Mouse (Mus musculus) heart, adult 2 months (tissue): ENCODE measurements around the gene Ces2g. TPM values are rescaled to one million over a fixed set of nuclear protein-coding genes. Genes with fewer than 3 reads are reported as not detected.

Source experiments
- DNase-seq, 2 experiments: peaks; one replicate each; pipeline ENCODE4 v3.0.0; 2021
- H3K27ac ChIP-seq: fragments of 200-600 bp; 2 replicates; pipeline ENCODE4 v1.8.1; 2022
- H3K27me3 ChIP-seq: fragments of 200-500 bp; 2 replicates; pipeline ENCODE4 v1.6.1; 2012; ENCODE audit warnings: mild to moderate bottlenecking, low read length, inconsistent platforms, mixed read lengths; ENCODE audit not compliant: control insufficient read depth, insufficient read depth
- H3K36me3 ChIP-seq: fragments of 200-500 bp; 2 replicates; pipeline ENCODE4 v1.6.1; 2012; ENCODE audit warnings: low read length, inconsistent platforms; ENCODE audit not compliant: control insufficient read depth, insufficient read depth
- H3K4me1 ChIP-seq: fragments of 200-500 bp; 2 replicates; pipeline ENCODE4 v1.6.1; 2011; ENCODE audit warnings: low read length; ENCODE audit not compliant: control insufficient read depth, insufficient read depth
- H3K4me3 ChIP-seq: fragments of 200-600 bp; 2 replicates; pipeline ENCODE4 v1.8.1; 2022
- H3K79me2 ChIP-seq: fragments of 200-500 bp; replicated peaks from 2 replicates; pipeline ENCODE4 v1.6.1; 2012; ENCODE audit warnings: mild to moderate bottlenecking, inconsistent platforms, low read length, moderate library complexity, mixed read lengths; ENCODE audit not compliant: control insufficient read depth, insufficient read depth
- H3K9ac ChIP-seq: fragments of 200-500 bp; 2 replicates; pipeline ENCODE4 v1.6.1; 2012; ENCODE audit warnings: low read depth, mild to moderate bottlenecking, control low read depth, inconsistent platforms, low read length, mixed read lengths
- CTCF ChIP-seq: fragments of 200-600 bp; IDR thresholded peaks from 2 replicates; pipeline ENCODE4 v1.8.1; 2022; ENCODE audit warnings: antibody characterized with exemption, mild to moderate bottlenecking, moderate library complexity
- EP300 ChIP-seq: fragments of 200-500 bp; IDR thresholded peaks from 2 replicates; pipeline ENCODE4 v1.6.1; 2011; ENCODE audit warnings: low read depth, low read length, control low read depth; ENCODE audit not compliant: insufficient read depth
- POLR2A ChIP-seq: fragments of 200-500 bp; IDR thresholded peaks from 2 replicates; pipeline ENCODE4 v1.6.1; 2011; ENCODE audit warnings: mild to moderate bottlenecking, low read depth, low read length, control low read depth; ENCODE audit not compliant: insufficient read depth
- WGBS: fragments of 180-500 bp; shearing (Covaris S2); methylation state at CpG from one replicate; pipeline ENCODE4 v1.1.7; 2018; 5-methylcytosine and 5-hydroxymethylcytosine counted together
- intact Hi-C: fragments of 180-260 bp; cut with DNase I; formaldehyde crosslinking; loops from one replicate; pipeline ENCODE4 v1.15.1; 2025
- long read RNA-seq: library from polyadenylated mRNA; stranded (forward); transcript quantifications from one replicate; pipeline ENCODE4 v2.0.0, GENCODE M21; 2021
- polyA plus RNA-seq: library from polyadenylated mRNA; depleted of rRNA; stranded (reverse); fragments of >200 nt; gene quantifications from 2 replicates; pipeline ENCODE4 v1.2.3, GENCODE M21; 2012; rRNA removed
- total RNA-seq, 2 experiments: library from RNA; stranded (reverse); gene quantifications; 2 replicates each; pipeline ENCODE4 v1.2.3; 2021

The Ces2g gene
- 1 to 10 TPM; 2.6 to 3.3 TPM for total RNA-seq
- polyA plus RNA-seq = 3.4 and 4.5 TPM in 2 replicates
- long read RNA-seq, partial matches to known transcripts = 2 of 5 reads
- long read RNA-seq, other reads (novel, unspliced or antisense) = 0 of 5 reads

DNA sequence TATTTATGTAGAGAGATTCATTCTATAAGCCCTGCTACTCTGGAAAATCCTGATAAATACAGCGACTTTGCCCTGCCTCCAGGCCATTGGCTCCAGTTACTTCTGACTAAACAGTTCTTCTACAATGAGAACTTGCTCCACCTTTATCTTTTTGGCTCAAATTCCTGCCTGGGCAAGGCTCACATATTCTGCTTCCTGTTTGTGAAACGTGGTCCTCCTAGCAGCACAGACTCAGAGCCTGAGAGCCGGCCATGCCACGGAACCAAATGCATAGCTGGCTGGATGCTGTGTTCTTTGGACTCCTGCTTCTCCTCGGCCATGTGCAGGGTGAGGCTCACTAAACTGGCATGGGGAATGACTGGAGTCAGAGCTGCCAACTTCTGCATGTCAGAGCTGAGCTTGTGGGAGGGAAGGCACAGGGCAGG lies at the start of gene Ces2g:
TSS of gene Ces2g (plus strand) at position 182 of the 425 bp plus-strand sequence.
- Histone ChIP-seq H3K4me1 (no peaks in the 10 kb centered on the region), H3K79me2 (no peaks in the 10 kb centered on the region), H3K4me3 (no peak within 1 kb of the TSS), H3K27ac (no peak within 1 kb of the TSS), H3K36me3 (no peaks in the 10 kb centered on the region), H3K9ac (no peak within 1 kb of the TSS), H3K27me3 (no peaks in the 10 kb centered on the region)
- peak; percentile 46 to 74 for DNase-seq
- WGBS = 9% methylated on average over 5 of the region's 5 CpGs
- TF ChIP-seq POLR2A = no peak
- intact Hi-C loops = no loop called here

DNA sequence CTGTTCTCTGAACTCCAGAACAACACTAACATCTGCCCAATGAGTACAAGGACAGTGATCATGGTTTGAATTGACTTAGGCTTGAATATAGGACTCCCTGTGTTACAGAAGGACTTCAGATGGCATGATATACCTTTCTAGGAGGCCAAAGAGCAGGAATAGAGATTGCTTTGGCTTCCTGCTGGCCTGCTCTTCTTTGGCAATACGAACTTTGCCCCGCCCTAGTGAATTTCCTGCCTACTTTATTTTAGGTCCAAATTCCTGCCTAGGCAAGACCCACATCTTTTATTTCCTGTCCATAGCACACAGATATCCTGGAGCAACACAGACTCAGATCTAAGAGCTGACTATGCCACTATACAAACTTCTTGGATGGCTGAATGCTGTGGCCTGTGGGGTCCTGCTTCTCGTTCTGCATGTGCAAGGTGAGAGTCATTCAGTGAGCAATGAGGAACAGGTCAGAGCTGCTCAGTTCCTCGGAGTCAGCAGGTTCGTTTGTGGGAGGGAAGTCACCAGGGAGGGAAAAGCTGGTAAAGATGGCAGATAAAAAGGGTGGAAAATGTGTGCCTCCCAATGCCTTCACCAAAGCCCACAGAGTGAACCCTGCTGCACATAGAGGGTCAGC lies 35.4 kb upstream of the Ces2g start, which contains the start of gene Ces2e:
TSS of gene Ces2e (plus strand) at position 289 of the 625 bp plus-strand sequence.
- 46% methylated on average over 5 of the region's 5 CpGs for WGBS
- DNase-seq = peak in 1 of 2 experiments; percentile 10

GRCm38 (mm10) chr8:104927301-104927700 lies 34.2 kb upstream of the Ces2g start:
- Histone ChIP-seq H3K36me3 (no peaks in the 10 kb centered on the region), H3K4me3 (no peak overlapping the region), H3K27me3 (no peaks in the 10 kb centered on the region), H3K4me1 (peaks cover 2% of the 10 kb centered on the region; the same call in 1 of the 2 replicates), H3K9ac (no peak overlapping the region), H3K27ac (no peak overlapping the region), H3K79me2 (no peaks in the 10 kb centered on the region)
- DNase-seq = no peak
- intact Hi-C loops = no loop called here
- TF ChIP-seq EP300 = no peak
- no peak for TF ChIP-seq CTCF
- TF ChIP-seq POLR2A = no peak
- 80% methylated on average over 3 of the region's 3 CpGs for WGBS

More for the DNA sequence above, 35.4 kb upstream of the Ces2g start, which contains the start of gene Ces2e:
- H3K27me3 ChIP-seq = no peaks in the 10 kb centered on the region
- TF ChIP-seq EP300 (no peak), CTCF (no peak), POLR2A (no peak)
- intact Hi-C loops = no loop called here
- H3K4me3 ChIP-seq = no peak within 1 kb of the TSS
- H3K9ac ChIP-seq = no peak within 1 kb of the TSS
- no peaks in the 10 kb centered on the region for H3K79me2 ChIP-seq
- peak within 1 kb of the TSS; percentile 37 for H3K27ac ChIP-seq
- H3K36me3 ChIP-seq = no peaks in the 10 kb centered on the region
- peaks cover 2% of the 10 kb centered on the region; the same call in 1 of the 2 replicates for H3K4me1 ChIP-seq

DNA sequence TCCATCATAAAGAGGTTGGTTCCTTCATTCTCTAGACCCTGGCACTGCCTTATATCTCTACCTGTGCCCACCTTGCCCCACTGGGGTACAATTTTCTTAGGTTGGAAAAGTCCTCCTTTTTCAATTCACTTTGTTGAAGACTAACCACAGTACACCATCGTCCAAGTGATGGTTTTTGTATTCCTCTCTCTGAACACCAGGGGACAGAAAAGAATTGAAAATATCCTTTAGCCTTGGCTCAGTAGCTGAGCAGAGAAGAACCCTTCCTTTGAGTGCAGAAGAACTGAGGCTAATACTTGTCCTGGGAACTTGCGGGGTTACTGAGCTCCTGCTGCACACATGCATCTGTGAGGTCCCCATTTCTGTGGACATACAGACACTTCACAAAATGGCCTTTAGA lies 16.9 kb upstream of the Ces2g start:
- H3K36me3 ChIP-seq = no peaks in the 10 kb centered on the region
- WGBS = 80% methylated on average over 2 of the region's 2 CpGs
- no peaks in the 10 kb centered on the region for H3K79me2 ChIP-seq
- H3K27ac ChIP-seq = no peak overlapping the region
- H3K4me3 ChIP-seq = no peak overlapping the region
- no peaks in the 10 kb centered on the region for H3K27me3 ChIP-seq
- intact Hi-C loops = no loop called here
- TF ChIP-seq CTCF = peak; percentile 58
- TF ChIP-seq EP300 = no peak
- H3K9ac ChIP-seq = no peak overlapping the region
- no peak for DNase-seq
- H3K4me1 ChIP-seq = no peaks in the 10 kb centered on the region

DNA sequence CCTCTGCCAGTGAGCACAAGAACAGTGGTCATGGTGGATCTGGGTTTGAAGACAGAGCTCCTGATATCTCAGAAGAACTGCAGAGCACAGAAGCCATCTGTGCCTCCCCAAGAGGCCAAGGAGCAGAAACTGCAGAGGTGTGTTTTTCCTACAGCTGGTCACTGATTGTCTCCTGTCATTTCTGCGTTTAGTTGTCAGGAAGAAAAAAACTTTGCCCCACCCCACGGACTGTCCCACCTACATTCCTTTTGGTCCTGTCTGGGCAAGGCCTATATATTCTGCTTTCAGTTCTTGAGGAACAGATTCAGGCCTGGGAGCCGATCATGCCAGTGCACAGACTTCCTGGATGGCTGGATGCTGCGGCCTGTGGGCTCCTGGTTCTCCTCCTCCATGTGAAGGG lies 14.5 kb upstream of the Ces2g start, which contains the start of gene Ces2f:
TSS of gene Ces2f (plus strand) at position 301 of the 400 bp plus-strand sequence.
- no peaks in the 10 kb centered on the region for H3K4me1 ChIP-seq
- no peaks in the 10 kb centered on the region for H3K79me2 ChIP-seq
- no peak for TF ChIP-seq EP300
- no peak for TF ChIP-seq POLR2A
- no peak for TF ChIP-seq CTCF
- H3K27ac ChIP-seq = no peak within 1 kb of the TSS
- H3K4me3 ChIP-seq = no peak within 1 kb of the TSS
- intact Hi-C loops = no loop called here
- H3K27me3 ChIP-seq = no peaks in the 10 kb centered on the region
- no peaks in the 10 kb centered on the region for H3K36me3 ChIP-seq
- 75% methylated on average over 4 of the region's 4 CpGs for WGBS
- no peak for DNase-seq
- H3K9ac ChIP-seq = no peak within 1 kb of the TSS

DNA sequence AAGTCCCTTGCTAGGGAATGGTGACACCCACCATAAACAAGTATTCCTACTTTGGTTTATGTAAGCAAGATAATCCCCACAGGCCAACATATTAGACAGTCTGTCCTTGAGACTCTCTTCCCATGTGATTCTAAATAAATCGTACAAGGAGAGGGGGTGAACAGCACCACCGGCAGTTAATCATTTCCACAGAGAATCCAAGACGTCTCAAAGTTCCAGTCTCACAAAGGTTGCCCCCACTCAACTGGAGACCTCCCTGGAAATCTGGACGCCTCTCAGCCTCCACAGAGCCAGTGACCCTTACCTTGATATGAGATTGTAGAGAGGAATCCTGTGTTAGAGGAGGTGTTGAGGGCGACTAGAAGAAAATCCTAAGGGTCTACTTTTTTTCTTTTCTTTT lies 12.5 kb upstream of the Ces2g start:
- Histone ChIP-seq H3K79me2 (no peaks in the 10 kb centered on the region), H3K27ac (no peak overlapping the region), H3K9ac (no peak overlapping the region), H3K27me3 (no peaks in the 10 kb centered on the region), H3K36me3 (no peaks in the 10 kb centered on the region), H3K4me1 (no peaks in the 10 kb centered on the region), H3K4me3 (no peak overlapping the region)
- no peak for DNase-seq
- TF ChIP-seq EP300 = no peak
- TF ChIP-seq POLR2A = no peak
- TF ChIP-seq CTCF = no peak
- intact Hi-C loops = no loop called here
- 75% methylated on average over 5 of the region's 5 CpGs for WGBS
